Mouse (Mus musculus) midbrain, embryonic 11.5 days (tissue): ENCODE measurements at regions not wholly inside any gene's neighbourhood (a gene's known extent, or its start where the extent isn't known, plus 50 kb on each side); places are given as distances from the start of the nearest gene placed in this dataset.
A peak's percentile ranks its signal among the peaks of the same experiment; 100 is the strongest.

Experiments
- ATAC-seq: fragments of 200-750 bp; cut with Nextera tagmentation; 2 replicates; pipeline ENCODE4 v1.8.0; 2017; ENCODE audit warnings: moderate TSS enrichment, moderate library complexity; ENCODE audit not compliant: low FRiP score
- DNase-seq: peaks from one replicate; pipeline ENCODE4 v3.0.0; 2015; ENCODE audit warnings: low spot score; ENCODE audit errors: missing footprints
- H3K27ac ChIP-seq: fragments of 300-500 bp; sonication (generic); 2 replicates; pipeline ENCODE4 v1.5.1; 2014; ENCODE audit warnings: low read depth, low read length
- H3K27me3 ChIP-seq: fragments of 300-500 bp; sonication (generic); 2 replicates; pipeline ENCODE4 v1.6.1; 2014; ENCODE audit warnings: mild to moderate bottlenecking, low read length, moderate library complexity, mixed read lengths; ENCODE audit not compliant: control insufficient read depth, insufficient read depth
- H3K36me3 ChIP-seq: fragments of 300-500 bp; sonication (generic); 2 replicates; pipeline ENCODE4 v1.6.1; 2014; ENCODE audit warnings: mild to moderate bottlenecking, low read length, moderate library complexity, mixed read lengths; ENCODE audit not compliant: control insufficient read depth, insufficient read depth
- H3K4me1 ChIP-seq: fragments of 300-500 bp; sonication (generic); 2 replicates; pipeline ENCODE4 v1.6.1; 2014; ENCODE audit warnings: low read length; ENCODE audit not compliant: control insufficient read depth, insufficient read depth
- H3K4me2 ChIP-seq: fragments of 300-500 bp; sonication (generic); 2 replicates; pipeline ENCODE4 v1.6.1; 2014; ENCODE audit warnings: mild to moderate bottlenecking, moderate library complexity
- H3K4me3 ChIP-seq: fragments of 300-500 bp; sonication (generic); 2 replicates; pipeline ENCODE4 v1.5.1; 2014; ENCODE audit warnings: low read depth, low read length
- H3K9ac ChIP-seq: fragments of 300-500 bp; sonication (generic); 2 replicates; pipeline ENCODE4 v1.6.1; 2014; ENCODE audit warnings: low read length
- H3K9me3 ChIP-seq: fragments of 300-500 bp; sonication (generic); 2 replicates; pipeline ENCODE4 v1.6.1; 2016; ENCODE audit warnings: low read length; ENCODE audit not compliant: control insufficient read depth
- WGBS: fragments of 180-500 bp; shearing (Covaris S2); extraction: QIAGEN DNeasy Blood & Tissue Kit; methylation state at CpG from one replicate; pipeline ENCODE4 v1.1.7; 2014; 5-methylcytosine and 5-hydroxymethylcytosine counted together

- H3K4me2 ChIP-seq, result no peak overlapping the region; the same call in 1 of the 2 replicates
- peaks cover 3% of the 10 kb centered on the region for H3K4me1 ChIP-seq
Observed at GRCm38 (mm10) chr4:12263197-12263596, 91.4 kb upstream of the Fam92a start.

GRCm38 (mm10) chr4:12247994-12248393 lies 76.2 kb upstream of the Fam92a start:
- no peak overlapping the region for H3K27ac ChIP-seq
- no peak overlapping the region for H3K4me2 ChIP-seq
- no peak overlapping the region for H3K4me3 ChIP-seq

More at GRCm38 (mm10) chr4:12263197-12263596, 91.4 kb upstream of the Fam92a start:
- Histone ChIP-seq H3K36me3 (no peaks in the 10 kb centered on the region), H3K27ac (no peak overlapping the region), H3K4me3 (no peak overlapping the region), H3K9ac (no peak overlapping the region), H3K27me3 (no peaks in the 10 kb centered on the region), H3K9me3 (no peaks in the 10 kb centered on the region)
- 54% methylated on average over 10 of the region's 10 CpGs for WGBS
- DNase-seq (no peak), ATAC-seq (peak; percentile 90)

GRCm38 (mm10) chr4:12246595-12246994 lies 74.8 kb upstream of the Fam92a start:
- no peak overlapping the region for H3K9ac ChIP-seq
- no peaks in the 10 kb centered on the region for H3K36me3 ChIP-seq
- ATAC-seq, result no peak
- H3K4me2 ChIP-seq, result no peak overlapping the region
- no peak for DNase-seq
- WGBS, result 74% methylated on average over 4 of the region's 4 CpGs
- H3K27me3 ChIP-seq, result no peaks in the 10 kb centered on the region
- no peaks in the 10 kb centered on the region for H3K4me1 ChIP-seq
- no peaks in the 10 kb centered on the region for H3K9me3 ChIP-seq
- no peak overlapping the region for H3K4me3 ChIP-seq
- H3K27ac ChIP-seq, result no peak overlapping the region

More at GRCm38 (mm10) chr4:12247994-12248393, 76.2 kb upstream of the Fam92a start:
- Histone ChIP-seq H3K9ac (no peak overlapping the region), H3K9me3 (no peaks in the 10 kb centered on the region), H3K36me3 (no peaks in the 10 kb centered on the region), H3K27me3 (no peaks in the 10 kb centered on the region), H3K4me1 (no peaks in the 10 kb centered on the region)
- DNase-seq (no peak), ATAC-seq (no peak)

GRCm38 (mm10) chr4:12240941-12241571 lies 69.2 kb upstream of the Fam92a start:
- 3% methylated on average over 12 of the region's 12 CpGs for WGBS
- no peak overlapping the region for H3K9ac ChIP-seq
- no peaks in the 10 kb centered on the region for H3K27me3 ChIP-seq
- H3K4me3 ChIP-seq, result no peak overlapping the region
- H3K4me2 ChIP-seq, result no peak overlapping the region
- no peaks in the 10 kb centered on the region for H3K36me3 ChIP-seq
- no peaks in the 10 kb centered on the region for H3K9me3 ChIP-seq
- ATAC-seq (peak; percentile 79), DNase-seq (peak; percentile 94)
- no peaks in the 10 kb centered on the region for H3K4me1 ChIP-seq
- H3K27ac ChIP-seq, result no peak overlapping the region

GRCm38 (mm10) chr4:12230731-12231130 lies 58.9 kb upstream of the Fam92a start:
- ATAC-seq (no peak), DNase-seq (no peak)
- H3K9me3 ChIP-seq, result no peaks in the 10 kb centered on the region
- no peak overlapping the region for H3K9ac ChIP-seq
- no peak overlapping the region for H3K4me3 ChIP-seq
- no peak overlapping the region for H3K4me2 ChIP-seq
- WGBS, result 73% methylated on average over 1 of the region's 1 CpGs
- H3K27ac ChIP-seq, result no peak overlapping the region
- no peaks in the 10 kb centered on the region for H3K27me3 ChIP-seq
- H3K36me3 ChIP-seq, result no peaks in the 10 kb centered on the region
- no peaks in the 10 kb centered on the region for H3K4me1 ChIP-seq
